Mouse (Mus musculus): Measurements from ENCODE around the gene Vrk3. TPM values are rescaled to one million over a fixed set of nuclear protein-coding genes. Genes with fewer than 3 reads are reported as not detected.
A peak's percentile ranks its signal among the peaks of the same experiment; 100 is the strongest.
"Not testable (repeated sequence)": the region's sequence is repeated elsewhere in the genome, so short reads cannot be mapped to it uniquely, and the experiment has no call there.

Vrk3 gene
- polyA plus RNA-seq, 1 experiment from 2014 or later, result 36.8 TPM

DNA sequence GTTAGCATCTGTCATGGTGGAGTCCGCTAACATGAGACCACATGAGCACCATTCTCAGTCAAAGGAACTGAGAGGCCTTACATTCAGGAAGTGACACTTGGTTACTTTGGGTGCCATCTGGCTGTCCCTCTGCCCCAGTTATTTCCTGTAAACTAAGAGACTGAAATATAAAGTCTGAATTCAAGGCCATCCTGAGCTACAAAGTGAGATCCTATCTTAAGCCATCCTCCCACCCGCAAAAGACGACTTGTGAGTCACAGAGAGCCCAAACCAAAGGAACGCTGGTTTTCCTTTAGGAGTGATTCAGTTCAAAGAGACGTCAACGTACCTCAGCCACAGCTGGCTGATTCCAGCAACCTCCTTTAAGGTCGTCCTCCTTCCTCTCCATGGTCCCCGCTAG lies 6.9 kb upstream of the Vrk3 start:
- 0 out of 2 replicates have a peak, but pooled peaks cover 5% of the 10 kb centered on the region for H3K4me1 ChIP-seq (ENCODE audit: control insufficient read depth, insufficient read depth, low read length)
- H3K27me3 ChIP-seq (ENCODE audit: control insufficient read depth, insufficient read depth, low read length), result no peaks in the 10 kb centered on the region
- no peak for ATAC-seq (ENCODE audit: insufficient number of reproducible peaks, low FRiP score, low TSS enrichment, low read depth)
- no peak overlapping the region for H3K9ac ChIP-seq (ENCODE audit: low read length)
- DNase-seq (ENCODE audit: low spot score), result no peak
- H3K9me3 ChIP-seq (ENCODE audit: control insufficient read depth, low read length), result no peaks in the 10 kb centered on the region
- H3K36me3 ChIP-seq (ENCODE audit: control insufficient read depth, insufficient read depth, low read length), result peaks cover 4% of the 10 kb centered on the region; the same call in 1 of the 2 replicates
- WGBS, result 84% methylated on average over 8 of the region's 8 CpGs
- H3K4me2 ChIP-seq (ENCODE audit: low read depth, severe bottlenecking), result no peak overlapping the region
- no peak overlapping the region for H3K4me3 ChIP-seq (ENCODE audit: low read depth, low read length)
- H3K27ac ChIP-seq (replicated peaks; ENCODE audit: low read depth, low read length), result no peak overlapping the region

DNA sequence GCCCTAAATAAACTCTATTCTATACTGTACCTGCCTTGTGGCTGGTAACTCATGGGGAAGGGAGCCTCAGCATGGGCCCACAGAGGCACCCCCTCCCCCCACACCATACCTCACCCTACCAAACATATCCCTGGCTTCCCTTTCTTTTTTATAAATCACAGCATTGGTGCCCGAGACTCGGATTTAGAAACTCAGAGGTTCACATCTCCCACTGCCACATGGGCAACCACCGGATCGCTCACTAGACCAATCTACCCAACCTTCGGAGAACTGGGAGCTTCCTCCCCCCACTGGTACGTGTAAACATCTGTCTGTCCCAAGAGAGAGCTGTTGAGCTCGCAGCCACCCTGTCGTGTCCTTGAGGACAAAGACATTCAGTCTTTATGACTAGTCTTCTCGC lies 3.9 kb upstream of the Vrk3 start:
- no peaks in the 10 kb centered on the region for H3K36me3 ChIP-seq (ENCODE audit: control insufficient read depth, insufficient read depth, low read length)
- H3K4me2 ChIP-seq (ENCODE audit: low read depth, severe bottlenecking), result peak overlapping the region; percentile 67; the same call in 1 of the 2 replicates
- peaks cover 8% of the 10 kb centered on the region for H3K4me1 ChIP-seq (ENCODE audit: control insufficient read depth, insufficient read depth, low read length)
- no peaks in the 10 kb centered on the region for H3K9me3 ChIP-seq (ENCODE audit: control insufficient read depth, low read length)
- peak overlapping the region; percentile 3; the same call in 1 of the 2 replicates for H3K9ac ChIP-seq (ENCODE audit: low read length)
- H3K4me3 ChIP-seq (ENCODE audit: low read depth, low read length), result no peak overlapping the region
- ATAC-seq (ENCODE audit: insufficient number of reproducible peaks, low FRiP score, low TSS enrichment, low read depth), result no peak
- WGBS, result 47% methylated on average over 9 of the region's 9 CpGs
- no peak for DNase-seq (ENCODE audit: low spot score)
- no peak overlapping the region for H3K27ac ChIP-seq (replicated peaks; ENCODE audit: low read depth, low read length)
- no peaks in the 10 kb centered on the region for H3K27me3 ChIP-seq (ENCODE audit: control insufficient read depth, insufficient read depth, low read length)

DNA sequence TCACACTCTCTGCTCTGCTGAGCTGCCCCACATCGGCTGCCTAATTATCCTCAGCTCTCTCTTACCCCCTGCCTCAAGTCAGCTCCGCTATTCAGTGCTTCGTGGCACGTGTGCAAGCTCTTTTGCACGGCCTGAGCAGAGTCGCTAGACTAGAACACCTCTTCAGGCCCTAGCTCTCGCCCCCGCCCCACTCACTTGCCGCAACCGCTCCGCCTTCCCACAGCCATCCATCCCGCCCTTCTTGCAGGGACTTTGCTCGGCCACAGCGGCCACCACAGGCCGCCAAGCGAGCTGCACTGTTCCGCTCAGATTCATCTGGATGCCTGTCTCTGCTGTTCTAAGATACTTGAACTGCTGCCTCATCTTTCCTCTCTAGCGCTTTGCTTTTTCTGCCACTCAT lies 3.1 kb upstream of the Vrk3 start:
- WGBS, result under 1% methylated on average over 18 of the region's 18 CpGs
- H3K9me3 ChIP-seq (ENCODE audit: control insufficient read depth, low read length), result no peaks in the 10 kb centered on the region
- peak overlapping the region; percentile 67 for H3K4me2 ChIP-seq (ENCODE audit: low read depth, severe bottlenecking)
- H3K27me3 ChIP-seq (ENCODE audit: control insufficient read depth, insufficient read depth, low read length), result no peaks in the 10 kb centered on the region
- peak overlapping the region; percentile 71 for H3K9ac ChIP-seq (ENCODE audit: low read length)
- H3K4me3 ChIP-seq (ENCODE audit: low read depth, low read length), result peak overlapping the region; percentile 28
- DNase-seq (ENCODE audit: low spot score) (peak; percentile 85), ATAC-seq (ENCODE audit: insufficient number of reproducible peaks, low FRiP score, low TSS enrichment, low read depth) (peak; percentile 40; the same call in 1 of the 2 replicates)
- H3K36me3 ChIP-seq (ENCODE audit: control insufficient read depth, insufficient read depth, low read length), result no peaks in the 10 kb centered on the region
- no peak overlapping the region for H3K27ac ChIP-seq (replicated peaks; ENCODE audit: low read depth, low read length)
- peaks cover 8% of the 10 kb centered on the region for H3K4me1 ChIP-seq (ENCODE audit: control insufficient read depth, insufficient read depth, low read length)

DNA sequence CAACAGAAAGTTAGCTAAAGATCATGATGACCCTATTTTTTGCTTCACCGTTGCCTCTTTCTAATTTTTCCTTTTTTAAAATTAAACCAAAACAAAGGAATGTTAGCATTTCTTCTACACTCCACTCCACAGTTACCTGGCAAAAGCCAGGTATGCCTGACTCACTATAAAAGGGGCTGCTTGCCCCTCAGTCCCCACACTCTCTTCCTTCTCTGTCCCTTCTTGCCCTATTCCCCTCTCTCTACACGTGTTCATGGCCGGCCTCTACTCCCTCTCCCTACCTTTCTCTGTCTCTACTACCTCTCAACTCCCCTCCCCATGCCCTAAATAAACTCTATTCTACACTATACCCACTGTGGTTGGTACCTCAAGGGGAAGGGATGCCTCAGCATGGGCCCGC lies 1.1 kb upstream of the Vrk3 start:
- no peak overlapping the region for H3K27ac ChIP-seq (replicated peaks; ENCODE audit: low read depth, low read length)
- H3K36me3 ChIP-seq (ENCODE audit: control insufficient read depth, insufficient read depth, low read length), result no peaks in the 10 kb centered on the region
- H3K4me2 ChIP-seq (ENCODE audit: low read depth, severe bottlenecking), result peak overlapping the region; percentile 73
- no peak overlapping the region for H3K9ac ChIP-seq (ENCODE audit: low read length)
- WGBS, result 70% methylated on average over 4 of the region's 4 CpGs
- ATAC-seq (ENCODE audit: insufficient number of reproducible peaks, low FRiP score, low TSS enrichment, low read depth), result no peak
- no peaks in the 10 kb centered on the region for H3K9me3 ChIP-seq (ENCODE audit: control insufficient read depth, low read length)
- no peaks in the 10 kb centered on the region for H3K27me3 ChIP-seq (ENCODE audit: control insufficient read depth, insufficient read depth, low read length)
- H3K4me1 ChIP-seq (ENCODE audit: control insufficient read depth, insufficient read depth, low read length), result peaks cover 8% of the 10 kb centered on the region
- no peak for DNase-seq (ENCODE audit: low spot score)
- no peak overlapping the region for H3K4me3 ChIP-seq (ENCODE audit: low read depth, low read length)

DNA sequence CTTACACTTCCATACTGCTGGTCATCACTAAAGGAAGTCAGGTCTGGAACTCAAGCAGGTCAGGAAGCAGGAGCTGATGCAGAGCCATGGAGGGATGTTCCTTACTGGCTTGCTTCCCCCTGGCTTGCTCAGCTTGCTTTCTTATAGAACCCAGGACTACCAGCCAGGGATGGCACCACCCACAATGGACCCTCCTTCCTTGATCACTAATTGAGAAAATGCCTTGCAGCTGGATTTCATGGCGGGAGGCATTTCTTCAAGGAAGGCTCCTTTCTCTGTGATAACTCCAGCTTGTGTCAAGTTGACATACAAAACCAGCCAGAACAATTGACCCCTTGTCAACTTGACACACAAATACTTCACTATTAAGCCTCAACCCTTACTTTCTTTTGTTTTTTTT lies 2.7 kb downstream of the Vrk3 start, which contains the start of gene Zfp473:
Gene Zfp473 (minus strand): TSS at position 101 of the 400 bp plus-strand sequence.
- not testable (repeated sequence) for H3K4me2 ChIP-seq (ENCODE audit: low read depth, severe bottlenecking); H3K4me1 ChIP-seq (ENCODE audit: control insufficient read depth, insufficient read depth, low read length); DNase-seq (ENCODE audit: low spot score); ATAC-seq (ENCODE audit: insufficient number of reproducible peaks, low FRiP score, low TSS enrichment, low read depth); H3K27me3 ChIP-seq (ENCODE audit: control insufficient read depth, insufficient read depth, low read length); H3K36me3 ChIP-seq (ENCODE audit: control insufficient read depth, insufficient read depth, low read length); H3K9me3 ChIP-seq (ENCODE audit: control insufficient read depth, low read length); H3K9ac ChIP-seq (ENCODE audit: low read length); H3K4me3 ChIP-seq (ENCODE audit: low read depth, low read length); H3K27ac ChIP-seq (replicated peaks; ENCODE audit: low read depth, low read length)
- 56% methylated on average over 1 of the region's 1 CpGs for WGBS

DNA sequence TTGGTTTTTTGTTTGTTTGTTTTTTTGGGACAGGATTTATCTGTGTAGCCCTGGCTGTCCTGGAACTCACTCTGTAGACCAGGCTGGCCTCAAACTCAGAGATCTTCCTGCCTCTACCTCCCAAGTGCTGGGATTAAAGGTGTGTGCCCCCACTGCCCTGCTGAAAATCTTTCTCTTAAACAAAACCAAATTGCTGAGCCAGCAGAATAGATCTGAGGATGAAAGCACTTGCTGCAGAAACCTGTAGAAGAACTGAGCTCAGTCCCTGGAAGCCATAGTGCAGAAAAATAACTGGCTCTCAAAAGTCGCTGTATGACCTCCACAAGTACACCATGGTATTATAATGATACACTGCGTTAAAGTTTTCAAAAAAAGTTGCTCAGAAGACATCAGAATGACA lies 9.0 kb downstream of the Vrk3 start:
- 85% methylated on average over 2 of the region's 2 CpGs for WGBS
- H3K9ac ChIP-seq (ENCODE audit: low read length), result no peak overlapping the region
- H3K4me3 ChIP-seq (ENCODE audit: low read depth, low read length), result no peak overlapping the region
- ATAC-seq (ENCODE audit: insufficient number of reproducible peaks, low FRiP score, low TSS enrichment, low read depth), result no peak
- no peak for DNase-seq (ENCODE audit: low spot score)
- H3K9me3 ChIP-seq (ENCODE audit: control insufficient read depth, low read length), result no peaks in the 10 kb centered on the region
- peaks cover 16% of the 10 kb centered on the region for H3K36me3 ChIP-seq (ENCODE audit: control insufficient read depth, insufficient read depth, low read length)
- H3K4me2 ChIP-seq (ENCODE audit: low read depth, severe bottlenecking), result no peak overlapping the region
- H3K27ac ChIP-seq (replicated peaks; ENCODE audit: low read depth, low read length), result no peak overlapping the region
- H3K4me1 ChIP-seq (ENCODE audit: control insufficient read depth, insufficient read depth, low read length), result no peaks in the 10 kb centered on the region
- H3K27me3 ChIP-seq (ENCODE audit: control insufficient read depth, insufficient read depth, low read length), result no peaks in the 10 kb centered on the region

DNA sequence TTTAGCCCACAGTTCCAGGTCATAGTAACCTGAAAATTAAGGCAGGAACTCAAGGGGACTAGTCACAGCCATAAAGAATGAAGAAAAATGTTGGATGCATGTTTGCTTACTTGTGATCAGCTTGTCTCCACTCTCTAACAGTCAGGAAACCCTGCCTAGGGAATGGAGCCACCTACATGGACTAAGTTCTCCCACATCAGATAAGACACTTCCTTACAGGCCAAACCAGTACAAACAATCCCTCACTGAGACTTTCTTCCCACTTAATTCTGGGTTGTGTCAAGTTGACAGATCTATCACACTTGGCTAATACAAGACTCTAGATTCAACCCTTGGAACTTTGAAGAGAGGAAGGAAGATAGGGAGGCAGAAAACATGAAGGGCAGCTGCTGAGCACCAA lies 12.2 kb downstream of the Vrk3 start:
- DNase-seq (ENCODE audit: low spot score), result no peak
- Histone ChIP-seq H3K27ac (replicated peaks; ENCODE audit: low read depth, low read length) (no peak overlapping the region), H3K4me1 (ENCODE audit: control insufficient read depth, insufficient read depth, low read length) (no peaks in the 10 kb centered on the region), H3K4me2 (ENCODE audit: low read depth, severe bottlenecking) (no peak overlapping the region), H3K36me3 (ENCODE audit: control insufficient read depth, insufficient read depth, low read length) (peaks cover 17% of the 10 kb centered on the region; the same call in 1 of the 2 replicates), H3K27me3 (ENCODE audit: control insufficient read depth, insufficient read depth, low read length) (no peaks in the 10 kb centered on the region), H3K4me3 (ENCODE audit: low read depth, low read length) (no peak overlapping the region), H3K9ac (ENCODE audit: low read length) (no peak overlapping the region), H3K9me3 (ENCODE audit: control insufficient read depth, low read length) (no peaks in the 10 kb centered on the region)
- ATAC-seq (ENCODE audit: insufficient number of reproducible peaks, low FRiP score, low TSS enrichment, low read depth), result no peak

DNA sequence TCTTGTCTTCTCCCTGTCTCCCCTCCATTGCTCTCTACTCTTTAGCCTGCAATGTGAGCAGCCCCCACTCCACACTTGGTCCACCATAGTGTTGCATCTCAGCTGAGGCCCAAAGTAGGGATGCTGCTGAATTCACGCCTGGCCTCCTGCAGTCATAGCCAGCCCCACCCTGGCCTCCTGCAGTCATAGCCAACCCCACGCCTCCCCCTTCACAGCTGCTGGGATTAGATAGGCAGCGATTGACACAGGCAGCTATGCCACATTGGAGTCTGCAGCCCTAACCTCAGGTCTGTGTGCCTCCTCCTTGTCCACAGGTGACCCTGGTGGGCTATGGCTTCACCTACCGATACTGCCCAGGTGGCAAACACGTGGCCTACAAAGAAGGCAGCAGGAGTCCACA lies 19.9 kb downstream of the Vrk3 start:
- H3K4me3 ChIP-seq (ENCODE audit: low read depth, low read length), result no peak overlapping the region
- H3K27ac ChIP-seq (replicated peaks; ENCODE audit: low read depth, low read length), result no peak overlapping the region
- no peaks in the 10 kb centered on the region for H3K4me1 ChIP-seq (ENCODE audit: control insufficient read depth, insufficient read depth, low read length)
- no peak overlapping the region for H3K9ac ChIP-seq (ENCODE audit: low read length)
- peaks cover 8% of the 10 kb centered on the region; the same call in 1 of the 2 replicates for H3K36me3 ChIP-seq (ENCODE audit: control insufficient read depth, insufficient read depth, low read length)
- H3K27me3 ChIP-seq (ENCODE audit: control insufficient read depth, insufficient read depth, low read length), result no peaks in the 10 kb centered on the region
- H3K4me2 ChIP-seq (ENCODE audit: low read depth, severe bottlenecking), result no peak overlapping the region
- ATAC-seq (ENCODE audit: insufficient number of reproducible peaks, low FRiP score, low TSS enrichment, low read depth), result no peak
- DNase-seq (ENCODE audit: low spot score), result no peak
- 82% methylated on average over 5 of the region's 5 CpGs for WGBS
- no peaks in the 10 kb centered on the region for H3K9me3 ChIP-seq (ENCODE audit: control insufficient read depth, low read length)

DNA sequence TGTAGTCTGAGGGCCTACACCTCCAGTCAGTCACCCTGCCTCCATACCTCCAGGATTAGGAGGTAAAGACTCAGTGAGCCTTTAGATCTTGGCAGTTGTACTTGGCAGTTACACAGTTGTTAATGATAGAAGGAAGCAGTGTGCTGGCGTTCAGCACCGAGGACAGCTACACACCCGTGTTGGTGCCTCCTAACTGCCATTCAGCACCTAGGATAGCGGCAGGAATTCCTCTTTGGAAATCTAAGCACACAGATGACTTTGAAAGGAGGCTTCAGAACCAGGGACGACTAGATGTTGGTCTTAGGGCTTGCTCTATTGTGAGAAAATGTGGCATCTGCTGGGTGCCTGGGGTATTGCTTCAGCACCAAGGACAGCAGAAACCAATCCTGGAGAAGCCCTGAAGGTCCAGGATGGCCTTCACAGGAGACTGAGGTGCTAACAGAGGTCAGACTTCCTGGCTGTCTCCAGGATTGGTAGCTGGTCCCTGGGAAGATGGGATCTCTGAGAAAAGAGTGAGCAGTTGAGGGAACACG lies 21.9 kb downstream of the Vrk3 start:
- Histone ChIP-seq H3K9me3 (ENCODE audit: control insufficient read depth, low read length) (no peaks in the 10 kb centered on the region), H3K36me3 (ENCODE audit: control insufficient read depth, insufficient read depth, low read length) (peaks cover 6% of the 10 kb centered on the region; the same call in 1 of the 2 replicates), H3K27ac (replicated peaks; ENCODE audit: low read depth, low read length) (no peak overlapping the region), H3K9ac (ENCODE audit: low read length) (no peak overlapping the region), H3K27me3 (ENCODE audit: control insufficient read depth, insufficient read depth, low read length) (no peaks in the 10 kb centered on the region), H3K4me1 (ENCODE audit: control insufficient read depth, insufficient read depth, low read length) (no peaks in the 10 kb centered on the region), H3K4me3 (ENCODE audit: low read depth, low read length) (no peak overlapping the region), H3K4me2 (ENCODE audit: low read depth, severe bottlenecking) (no peak overlapping the region)
- DNase-seq (ENCODE audit: low spot score), result peak; percentile 93
- 14% methylated on average over 6 of the region's 6 CpGs for WGBS
- no peak for ATAC-seq (ENCODE audit: insufficient number of reproducible peaks, low FRiP score, low TSS enrichment, low read depth)
